Mouse (Mus musculus) liver, embryonic 15.5 days (tissue): Measurements from ENCODE around the gene Gm3029. TPM values are rescaled to one million over a fixed set of nuclear protein-coding genes. Genes with fewer than 3 reads are reported as not detected.
"Not testable (repeated sequence)": the region's sequence is repeated elsewhere in the genome, so short reads cannot be mapped to it uniquely, and the experiment has no call there.

Experiments
- ATAC-seq: fragments of 200-750 bp; cut with Nextera tagmentation; 2 replicates; pipeline ENCODE4 v1.8.0; 2017; ENCODE audit warnings: moderate number of reproducible peaks, mild to moderate bottlenecking, moderate library complexity; ENCODE audit not compliant: insufficient read depth
- H3K27ac ChIP-seq: fragments of 300-500 bp; sonication (generic); replicated peaks from 2 replicates; pipeline ENCODE4 v1.5.1; 2015; ENCODE audit warnings: mild to moderate bottlenecking, inconsistent platforms
- H3K27me3 ChIP-seq: fragments of 300-500 bp; sonication (generic); 2 replicates; pipeline ENCODE4 v1.6.1; 2015; ENCODE audit warnings: mild to moderate bottlenecking, inconsistent platforms
- H3K36me3 ChIP-seq: fragments of 300-500 bp; sonication (generic); replicated peaks from 2 replicates; pipeline ENCODE4 v1.6.1; 2015; ENCODE audit warnings: moderate library complexity, mild to moderate bottlenecking, inconsistent platforms
- H3K4me1 ChIP-seq: fragments of 300-500 bp; sonication (generic); replicated peaks from 2 replicates; pipeline ENCODE4 v1.6.1; 2015; ENCODE audit warnings: inconsistent platforms
- H3K4me2 ChIP-seq: fragments of 300-500 bp; sonication (generic); 2 replicates; pipeline ENCODE4 v1.6.1; 2015; ENCODE audit warnings: moderate library complexity, mild to moderate bottlenecking, inconsistent platforms
- H3K4me3 ChIP-seq: fragments of 300-500 bp; sonication (generic); replicated peaks from 2 replicates; pipeline ENCODE4 v1.5.1; 2015; ENCODE audit warnings: mild to moderate bottlenecking, inconsistent platforms
- H3K9ac ChIP-seq: fragments of 300-500 bp; sonication (generic); 2 replicates; pipeline ENCODE4 v1.6.1; 2015; ENCODE audit warnings: moderate library complexity, mild to moderate bottlenecking, inconsistent platforms
- H3K9me3 ChIP-seq: fragments of 300-500 bp; sonication (generic); replicated peaks from 2 replicates; pipeline ENCODE4 v1.6.1; 2016; ENCODE audit warnings: inconsistent platforms
- WGBS: fragments of 180-500 bp; shearing (Covaris S2); methylation state at CpG from one replicate; pipeline ENCODE4 v1.1.7; 2015; ENCODE audit warnings: mixed read lengths; ENCODE audit not compliant: insufficient replicate concordance; 5-methylcytosine and 5-hydroxymethylcytosine counted together
- polyA plus RNA-seq: library from polyadenylated mRNA; unstranded; fragments of >200 nt; fragmentation: Nextera tagmentation; extraction: Ambion mirVana; gene quantifications from 2 replicates; pipeline ENCODE4 v1.2.1, GENCODE M21; 2015

Gene Gm3029
- polyA plus RNA-seq = not detected in 2 replicates

DNA sequence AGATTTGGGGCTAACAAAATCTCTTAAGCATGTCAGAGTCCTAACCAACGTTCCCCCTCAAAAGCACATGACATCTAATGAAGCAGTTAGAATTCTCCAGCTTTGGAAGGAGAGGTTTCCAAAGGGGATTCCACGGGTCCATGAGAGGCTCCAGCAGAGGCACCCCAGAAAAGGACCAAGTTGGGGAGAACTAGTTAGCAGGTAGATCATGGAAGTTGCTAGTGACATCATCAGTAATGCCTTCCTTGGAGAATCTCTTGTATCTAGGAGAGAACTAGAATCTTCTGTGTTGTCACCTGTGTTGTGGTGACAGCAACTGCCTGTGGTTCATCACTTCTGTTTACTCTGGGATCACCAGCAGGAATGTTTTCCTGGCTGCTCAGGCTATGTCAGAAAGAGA is at the start of gene Gm3029:
TSS of gene Gm3029 (plus strand) at position 301 of the 400 bp plus-strand sequence.
- H3K4me1 ChIP-seq, H3K4me2 ChIP-seq, H3K27ac ChIP-seq, H3K4me3 ChIP-seq, H3K9ac ChIP-seq, H3K36me3 ChIP-seq, H3K9me3 ChIP-seq, H3K27me3 ChIP-seq, ATAC-seq: not testable (repeated sequence)
- WGBS = 40% methylated on average over 1 of the region's 2 CpGs

- not testable (repeated sequence) for H3K9ac ChIP-seq, H3K9me3 ChIP-seq, H3K4me3 ChIP-seq, H3K27ac ChIP-seq, H3K36me3 ChIP-seq, ATAC-seq, H3K4me1 ChIP-seq, H3K27me3 ChIP-seq, H3K4me2 ChIP-seq
- no CpG with 5 or more reads among the region's 1 CpGs for WGBS
Measured at GRCm38 (mm10) chr14:3883872-3884271, 47.7 kb upstream of the Gm3029 start, which contains the start of gene Gm2916. Gene Gm2916, plus strand, starts transcription at chr14:3884172.

GRCm38 (mm10) chr14:3963247-3963646 is 31.7 kb downstream of the Gm3029 start, which contains the start of gene Gm3095:
Gene Gm3095, plus strand, starts transcription at chr14:3963547.
- H3K4me2 ChIP-seq, ATAC-seq, H3K4me3 ChIP-seq, H3K9ac ChIP-seq, H3K4me1 ChIP-seq, H3K27me3 ChIP-seq, H3K36me3 ChIP-seq, H3K27ac ChIP-seq, H3K9me3 ChIP-seq: not testable (repeated sequence)
- no CpG with 5 or more reads among the region's 2 CpGs for WGBS

Other genes with a start within 250 kb of the Gm3029 start
- not detected in 2 replicates for gene Gm3043, start 243.0 kb upstream of the Gm3029 start, polyA plus RNA-seq
- gene Gm3002, start 121.7 kb upstream of the Gm3029 start, polyA plus RNA-seq = 0.05 TPM in 1 of 2 replicates, not detected in the other
- not detected in 2 replicates for gene Gm3033, start 85.5 kb upstream of the Gm3029 start, polyA plus RNA-seq
- gene Gm2916, start 47.6 kb upstream of the Gm3029 start, polyA plus RNA-seq = not detected in 2 replicates
- gene Gm3095, start 31.8 kb downstream of the Gm3029 start, polyA plus RNA-seq = not detected in 2 replicates
- gene Gm3099, start 66.6 kb downstream of the Gm3029 start, polyA plus RNA-seq = not detected in 2 replicates
- gene Gm5796, start 92.2 kb downstream of the Gm3029 start, polyA plus RNA-seq = not detected in 2 replicates
- gene Gm3115, start 152.4 kb downstream of the Gm3029 start, polyA plus RNA-seq = not detected in 2 replicates
- gene Gm8108, start 178.8 kb downstream of the Gm3029 start, polyA plus RNA-seq = not detected in 2 replicates
- gene Gm3127, start 233.3 kb downstream of the Gm3029 start, polyA plus RNA-seq = not detected in 2 replicates